8 mouse cellular contexts compared by ENCODE assay signal in the genomic region with DNA sequence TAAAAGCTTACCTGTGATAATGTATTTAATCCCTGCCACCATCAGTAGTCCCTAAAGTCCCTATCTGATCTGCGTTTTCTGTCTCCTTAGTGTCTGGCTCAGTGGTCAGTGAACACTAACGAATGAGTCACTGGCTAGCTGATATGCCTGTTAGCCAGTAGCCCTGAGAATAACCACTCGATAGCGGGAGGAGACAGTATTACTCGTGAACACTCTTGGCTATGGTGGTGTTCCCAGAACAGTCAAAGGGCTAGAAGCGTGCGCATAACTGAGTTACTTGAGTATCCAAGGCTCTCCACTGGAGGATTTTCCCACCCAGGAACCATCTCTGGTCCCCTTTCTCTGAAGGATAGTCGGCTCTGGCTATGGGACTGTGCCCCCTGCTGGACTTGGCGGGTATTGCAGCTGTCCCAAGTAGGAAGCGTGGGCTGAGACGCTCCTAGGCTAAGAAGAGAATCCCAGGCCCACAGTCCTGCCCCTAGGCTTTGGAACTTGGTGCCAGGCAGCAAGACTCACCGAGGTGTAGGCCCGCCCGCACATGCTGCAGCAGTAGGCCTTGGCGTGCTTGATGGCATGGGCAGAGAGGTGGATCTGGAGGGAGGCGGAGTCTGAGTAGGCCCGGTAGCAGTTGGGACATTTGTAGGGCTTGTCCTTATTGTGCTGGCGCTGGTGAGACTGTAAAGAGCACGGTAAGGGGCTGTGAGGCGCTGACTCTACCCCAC. TPM values are rescaled to one million over a fixed set of nuclear protein-coding genes. Genes with fewer than 3 reads are reported as not detected.
DNase-seq lines count a peak whose midpoint lies in the region; ATAC-seq and TF ChIP-seq lines count a peak whose summit lies in the region.

No protein-coding gene starts in this region.

- peak; percentile 87 to 95 (median 95) for TF ChIP-seq CTCF in MEL (IDR thresholded peaks at IDR 0.05 in 2 of 3, conservative IDR thresholded peaks at IDR 0.05 in 1 of 3; ENCODE audit: control insufficient read depth in 1 of 3, insufficient read depth in 1 of 3, low read depth in 2 of 3, low read length in 3 of 3, poor library complexity in 1 of 3, severe bottlenecking in 1 of 3)

- WGBS in hindbrain, embryonic 12.5 days: 46% methylated on average over 20 of the region's 20 CpGs

- peak; percentile 68 for TF ChIP-seq RAD21 in MEL (IDR thresholded peaks at IDR 0.05; ENCODE audit: low read depth, low read length)

- peak; percentile 62 for ATAC-seq in hindbrain, embryonic 12.5 days (ENCODE audit: low FRiP score)

- peaks cover 0 to 3% of the 10 kb centered on the region in 2 experiments; a peak in 2 of 4 replicates for H3K36me3 ChIP-seq in MEL (ENCODE audit: control insufficient read depth in 1 of 2, insufficient read depth in 2 of 2, low read length in 2 of 2)
- H3K36me3 ChIP-seq in hindbrain, embryonic 12.5 days: peaks cover 94% of the 10 kb centered on the region

- no peak overlapping the region for H3K27ac ChIP-seq in MEL (ENCODE audit: control insufficient read depth, low read depth, low read length)
- H3K27ac ChIP-seq in hindbrain, embryonic 12.5 days: peak overlapping the region; percentile 8; the same call in 1 of the 2 replicates

- TF ChIP-seq POLR2A in MEL (IDR thresholded peaks at IDR 0.05; ENCODE audit: control insufficient read depth in 1 of 2, insufficient read depth in 1 of 2, low read depth in 1 of 2, low read length in 2 of 2, poor library complexity in 1 of 2): no peak

- H3K27me3 ChIP-seq in MEL (ENCODE audit: control insufficient read depth in 1 of 2, insufficient read depth in 2 of 2, low read length in 2 of 2): no peaks in the 10 kb centered on the region
- no peaks in the 10 kb centered on the region for H3K27me3 ChIP-seq in hindbrain, embryonic 12.5 days

- H3K9me3 ChIP-seq in MEL (replicated peaks; ENCODE audit: insufficient read depth, low read length): no peaks in the 10 kb centered on the region
- H3K9me3 ChIP-seq in hindbrain, embryonic 12.5 days (replicated peaks): no peaks in the 10 kb centered on the region

- DNase-seq in MEL (ENCODE audit: low read depth, low spot score): peak; percentile 68
- DNase-seq in cerebellum, adult 8-10 months: peak; percentile 88
- peak; percentile 77 for DNase-seq in forelimb bud, embryonic 11.5 days (ENCODE audit: low read depth, low spot score)
- peak; percentile 66 to 67 for DNase-seq in layer of hippocampus, postnatal 14 days (ENCODE audit: low spot score in 2 of 2)
- peak; percentile 87 for DNase-seq in lung, postnatal 14 days
- peak; percentile 67 for DNase-seq in retina, postnatal 7 days (ENCODE audit: low read depth, low spot score)
- peak; percentile 40 to 84 for DNase-seq in urinary bladder, adult 18-20 months (ENCODE audit: low spot score in 2 of 2)

- no peaks in the 10 kb centered on the region for H3K4me1 ChIP-seq in MEL (ENCODE audit: control insufficient read depth in 1 of 2, insufficient read depth in 2 of 2, low read length in 2 of 2)
- H3K4me1 ChIP-seq in hindbrain, embryonic 12.5 days: 0 out of 2 replicates have a peak, but pooled peaks cover 3% of the 10 kb centered on the region

- H3K79me2 ChIP-seq in MEL (ENCODE audit: control insufficient read depth, insufficient read depth, low read length, poor library complexity): no peaks in the 10 kb centered on the region

- H3K4me2 ChIP-seq in hindbrain, embryonic 12.5 days (replicated peaks): no peak overlapping the region

- H3K9ac ChIP-seq in MEL (ENCODE audit: control insufficient read depth, low read depth, low read length, poor library complexity, severe bottlenecking): no peak overlapping the region
- no peak overlapping the region for H3K9ac ChIP-seq in hindbrain, embryonic 12.5 days

- no peak overlapping the region for H3K4me3 ChIP-seq in MEL (ENCODE audit: control insufficient read depth in 1 of 2, insufficient read depth in 1 of 2, low read depth in 2 of 2, low read length in 2 of 2)
- H3K4me3 ChIP-seq in hindbrain, embryonic 12.5 days: no peak overlapping the region

- TF ChIP-seq EP300 in MEL (IDR thresholded peaks at IDR 0.05; ENCODE audit: low read depth in 1 of 2, low read length in 2 of 2): no peak

TF ChIP-seq in MEL, 35 proteins besides CTCF, POLR2A, EP300 and RAD21:
- TF ChIP-seq KAT2A (conservative IDR thresholded peaks at IDR 0.05; ENCODE audit: low read depth, low read length) (no peak), JUND (IDR thresholded peaks at IDR 0.05; ENCODE audit: low read depth, low read length) (no peak), POLR2AphosphoS5 (IDR thresholded peaks at IDR 0.05; ENCODE audit: borderline replicate concordance, low read depth, low read length) (no peak), TBP (IDR thresholded peaks at IDR 0.05; ENCODE audit: low read depth, low read length) (no peak), HCFC1 (IDR thresholded peaks at IDR 0.05; ENCODE audit: low read depth, low read length) (no peak), MXI1 (IDR thresholded peaks at IDR 0.05; ENCODE audit: low read depth, low read length) (no peak), E2F4 (IDR thresholded peaks at IDR 0.05; ENCODE audit: borderline replicate concordance, low read depth, low read length) (no peak), SMC3 (IDR thresholded peaks at IDR 0.05; ENCODE audit: low read depth, low read length) (peak; percentile 94), ZKSCAN1 (IDR thresholded peaks at IDR 0.05; ENCODE audit: low read depth, low read length) (no peak), MAZ (IDR thresholded peaks at IDR 0.05; ENCODE audit: low read depth, low read length) (no peak), ZC3H11A (IDR thresholded peaks at IDR 0.05; ENCODE audit: low read depth, low read length) (peak; percentile 54), SIN3A (IDR thresholded peaks at IDR 0.05; ENCODE audit: low read length) (no peak), NELFE (IDR thresholded peaks at IDR 0.05; ENCODE audit: low read depth, low read length) (no peak)

RNA-seq across cellular contexts. Expression of a gene that starts 21.6 kb away (rescaled TPM):
- not detected in 2 replicates for total RNA-seq in MEL (2012; rRNA removed)
- under 1 TPM in 1 of 2 experiments, not detected in 1; 0.06 TPM for polyA plus RNA-seq in MEL (2012; ENCODE audit: insufficient read depth in 1 of 2, insufficient read length in 2 of 2, low read depth in 1 of 2, low replicate concordance in 2 of 2, missing spikeins in 1 of 2)
- 0.50 and 0.79 TPM in 2 replicates for polyA plus RNA-seq in hindbrain, embryonic 12.5 days (2016; fragmentation: Nextera tagmentation; extraction: Ambion mirVana)
- under 1 TPM; 0.35 to 0.62 TPM for total RNA-seq in layer of hippocampus, postnatal 14 days (2021)

RNA-seq across cellular contexts. Expression of a gene that starts 29.1 kb away (rescaled TPM):
- total RNA-seq in MEL (2012; rRNA removed): 2.4 and 2.7 TPM in 2 replicates
- polyA plus RNA-seq in MEL (2012; ENCODE audit: insufficient read depth in 1 of 2, insufficient read length in 2 of 2, low read depth in 1 of 2, low replicate concordance in 2 of 2, missing spikeins in 1 of 2): 10 to 100 TPM in 1 of 2 experiments, not detected in 1; 30.1 TPM
- polyA plus RNA-seq in hindbrain, embryonic 12.5 days (2016; fragmentation: Nextera tagmentation; extraction: Ambion mirVana): 44.3 and 44.7 TPM in 2 replicates
- 10 to 100 TPM; 34.7 to 35.5 TPM for total RNA-seq in layer of hippocampus, postnatal 14 days (2021)
